Mouse (Mus musculus) heart, adult 2 months (tissue): ENCODE data around the gene Olfr523. TPM values are rescaled to one million over a fixed set of nuclear protein-coding genes. Genes with fewer than 3 reads are reported as not detected.

Experiments
- DNase-seq, 2 experiments: peaks; one replicate each; pipeline ENCODE4 v3.0.0; 2021
- H3K27ac ChIP-seq: fragments of 200-600 bp; 2 replicates; pipeline ENCODE4 v1.8.1; 2022
- H3K27me3 ChIP-seq: fragments of 200-500 bp; 2 replicates; pipeline ENCODE4 v1.6.1; 2012; ENCODE audit warnings: mild to moderate bottlenecking, low read length, inconsistent platforms, mixed read lengths; ENCODE audit not compliant: control insufficient read depth, insufficient read depth
- H3K36me3 ChIP-seq: fragments of 200-500 bp; 2 replicates; pipeline ENCODE4 v1.6.1; 2012; ENCODE audit warnings: low read length, inconsistent platforms; ENCODE audit not compliant: control insufficient read depth, insufficient read depth
- H3K4me1 ChIP-seq: fragments of 200-500 bp; 2 replicates; pipeline ENCODE4 v1.6.1; 2011; ENCODE audit warnings: low read length; ENCODE audit not compliant: control insufficient read depth, insufficient read depth
- H3K4me3 ChIP-seq: fragments of 200-600 bp; 2 replicates; pipeline ENCODE4 v1.8.1; 2022
- H3K79me2 ChIP-seq: fragments of 200-500 bp; replicated peaks from 2 replicates; pipeline ENCODE4 v1.6.1; 2012; ENCODE audit warnings: mild to moderate bottlenecking, inconsistent platforms, low read length, moderate library complexity, mixed read lengths; ENCODE audit not compliant: control insufficient read depth, insufficient read depth
- H3K9ac ChIP-seq: fragments of 200-500 bp; 2 replicates; pipeline ENCODE4 v1.6.1; 2012; ENCODE audit warnings: low read depth, mild to moderate bottlenecking, control low read depth, inconsistent platforms, low read length, mixed read lengths
- CTCF ChIP-seq: fragments of 200-600 bp; IDR thresholded peaks from 2 replicates; pipeline ENCODE4 v1.8.1; 2022; ENCODE audit warnings: antibody characterized with exemption, mild to moderate bottlenecking, moderate library complexity
- EP300 ChIP-seq: fragments of 200-500 bp; IDR thresholded peaks from 2 replicates; pipeline ENCODE4 v1.6.1; 2011; ENCODE audit warnings: low read depth, low read length, control low read depth; ENCODE audit not compliant: insufficient read depth
- POLR2A ChIP-seq: fragments of 200-500 bp; IDR thresholded peaks from 2 replicates; pipeline ENCODE4 v1.6.1; 2011; ENCODE audit warnings: mild to moderate bottlenecking, low read depth, low read length, control low read depth; ENCODE audit not compliant: insufficient read depth
- WGBS: fragments of 180-500 bp; shearing (Covaris S2); methylation state at CpG from one replicate; pipeline ENCODE4 v1.1.7; 2018; 5-methylcytosine and 5-hydroxymethylcytosine counted together
- intact Hi-C: fragments of 180-260 bp; cut with DNase I; formaldehyde crosslinking; loops from one replicate; pipeline ENCODE4 v1.15.1; 2025
- polyA plus RNA-seq: library from polyadenylated mRNA; depleted of rRNA; stranded (reverse); fragments of >200 nt; gene quantifications from 2 replicates; pipeline ENCODE4 v1.2.3, GENCODE M21; 2012
- total RNA-seq, 2 experiments: library from RNA; stranded (reverse); gene quantifications; 2 replicates each; pipeline ENCODE4 v1.2.3; 2021

Gene Olfr523
- total and polyA plus RNA-seq, 3 experiments = not detected

DNA sequence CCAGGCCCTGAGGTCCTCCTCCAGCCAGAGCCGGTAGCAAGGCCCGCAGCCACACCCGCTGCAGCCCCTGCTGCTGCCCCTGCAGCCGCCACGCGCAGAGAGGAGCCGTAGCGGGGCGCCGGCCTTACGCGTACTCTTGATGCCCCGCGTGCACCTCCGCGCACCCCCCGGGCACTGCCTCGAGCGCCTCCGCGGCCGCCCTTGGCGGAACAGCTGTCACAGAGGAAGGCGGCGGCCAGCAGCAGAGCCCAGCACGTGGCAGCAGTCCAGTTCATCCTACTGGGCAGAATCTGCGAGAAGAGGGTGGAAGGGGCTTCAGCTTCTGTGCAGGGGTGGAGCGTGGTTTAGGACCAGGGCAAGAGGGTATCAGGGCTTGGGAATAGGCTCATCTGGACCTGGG is 19.6 kb upstream of the Olfr523 start:
- no peaks in the 10 kb centered on the region for H3K4me1 ChIP-seq
- peak overlapping the region; percentile 46; the same call in 1 of the 2 replicates for H3K9ac ChIP-seq
- H3K27me3 ChIP-seq = peaks cover 3% of the 10 kb centered on the region
- no peaks in the 10 kb centered on the region for H3K36me3 ChIP-seq
- H3K79me2 ChIP-seq = no peaks in the 10 kb centered on the region
- H3K4me3 ChIP-seq = 0 out of 2 replicates have a peak overlapping the region, but pooled peaks have one; percentile 12
- intact Hi-C loops = no loop called here
- 6% methylated on average over 28 of the region's 28 CpGs for WGBS
- DNase-seq = peak; percentile 10 to 35
- no peak for TF ChIP-seq CTCF
- TF ChIP-seq EP300 = no peak
- H3K27ac ChIP-seq = no peak overlapping the region

DNA sequence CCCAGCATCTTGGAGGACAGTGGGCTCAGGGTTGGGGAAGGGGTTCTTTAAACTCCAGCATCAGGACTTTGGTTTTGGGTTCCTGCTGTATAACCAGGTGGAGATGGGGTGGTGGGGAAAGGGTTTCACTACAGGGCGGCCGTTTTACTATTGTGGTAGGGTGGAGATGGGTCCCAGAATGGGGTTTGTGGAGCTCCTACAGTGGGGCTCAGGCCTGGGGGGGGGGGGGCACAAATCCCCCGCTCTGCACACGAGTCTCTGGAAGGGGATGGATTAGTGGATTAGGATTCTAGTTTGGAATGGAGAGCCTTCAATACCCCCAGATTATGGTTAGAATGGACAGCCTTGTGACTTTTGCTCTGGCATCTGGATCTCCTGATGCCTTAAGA is 19.2 kb upstream of the Olfr523 start:
- H3K27me3 ChIP-seq = peaks cover 3% of the 10 kb centered on the region
- H3K27ac ChIP-seq = no peak overlapping the region
- H3K79me2 ChIP-seq = no peaks in the 10 kb centered on the region
- H3K9ac ChIP-seq = no peak overlapping the region
- TF ChIP-seq CTCF (no peak), POLR2A (no peak), EP300 (no peak)
- H3K36me3 ChIP-seq = no peaks in the 10 kb centered on the region
- peak overlapping the region; percentile 6; the same call in 1 of the 2 replicates for H3K4me3 ChIP-seq
- no peak for DNase-seq
- intact Hi-C loops = no loop called here
- WGBS = 26% methylated on average over 4 of the region's 4 CpGs
- H3K4me1 ChIP-seq = no peaks in the 10 kb centered on the region

DNA sequence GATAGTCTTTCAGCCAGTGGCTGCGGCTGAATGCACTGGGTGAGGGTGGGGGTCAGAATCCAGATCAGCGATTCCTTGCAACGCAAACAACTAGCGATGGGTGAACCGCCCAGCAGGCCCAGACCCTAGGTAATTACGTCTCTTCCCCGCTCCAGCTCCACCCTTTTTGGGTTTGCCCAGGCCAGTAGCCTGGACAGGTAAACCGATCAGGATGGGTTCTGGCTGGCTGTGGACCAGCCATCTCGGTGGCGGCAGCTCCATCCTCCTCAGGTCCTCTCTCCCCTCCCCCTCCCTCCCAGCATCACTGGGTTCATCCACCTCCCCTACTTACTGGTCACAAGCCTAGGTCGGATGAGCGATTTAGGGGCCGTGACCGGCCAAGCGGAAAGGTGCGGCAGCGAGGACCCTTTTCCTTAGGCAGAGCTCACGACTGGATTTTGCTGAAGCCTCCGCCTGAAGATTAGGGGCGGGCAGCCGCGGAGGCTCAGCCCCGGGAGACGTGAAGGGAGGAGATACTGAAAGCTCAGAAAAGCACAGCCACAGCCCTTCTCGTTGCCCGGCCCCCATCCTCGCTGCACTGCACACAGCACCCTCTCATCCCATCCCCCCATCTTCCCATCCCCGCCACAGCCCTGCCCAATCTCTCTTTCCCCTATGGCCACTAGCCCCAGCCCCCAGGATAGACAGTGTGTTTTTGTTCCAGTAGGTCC is 18.6 kb upstream of the Olfr523 start, which contains the start of gene Sprn:
Gene Sprn (minus strand): TSS at position 660 of the 710 bp plus-strand sequence.
- Histone ChIP-seq H3K4me3 (peak within 1 kb of the TSS; percentile 6; the same call in 1 of the 2 replicates), H3K27me3 (peaks cover 3% of the 10 kb centered on the region), H3K27ac (no peak within 1 kb of the TSS), H3K4me1 (no peaks in the 10 kb centered on the region), H3K36me3 (no peaks in the 10 kb centered on the region), H3K79me2 (no peaks in the 10 kb centered on the region), H3K9ac (no peak within 1 kb of the TSS)
- no peak for TF ChIP-seq EP300
- no peak for TF ChIP-seq CTCF
- TF ChIP-seq POLR2A = no peak
- no peak for DNase-seq
- intact Hi-C loops = no loop called here
- WGBS = 6% methylated on average over 27 of the region's 28 CpGs

DNA sequence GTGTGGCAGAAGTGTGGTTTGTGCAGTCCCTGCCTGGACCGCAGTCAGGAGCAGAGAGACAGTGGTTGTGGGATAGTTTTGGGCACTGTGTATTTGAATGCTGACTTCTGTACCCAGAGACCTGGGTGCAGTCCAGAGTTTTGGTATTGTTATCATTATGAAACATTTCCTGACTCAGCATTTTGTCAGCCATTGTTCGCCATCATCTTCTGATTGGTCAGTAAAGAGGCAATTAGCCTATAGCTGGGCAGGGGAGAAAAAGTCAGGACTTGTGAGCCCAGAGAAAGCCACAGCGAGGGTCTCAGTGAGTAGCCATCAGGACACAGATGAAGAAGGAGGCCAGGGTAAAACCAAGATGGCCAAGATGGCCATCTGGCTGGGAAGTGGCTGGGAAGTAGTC is 12.7 kb upstream of the Olfr523 start:
- 78% methylated on average over 3 of the region's 3 CpGs for WGBS
- DNase-seq = no peak
- Histone ChIP-seq H3K36me3 (no peaks in the 10 kb centered on the region), H3K27me3 (no peaks in the 10 kb centered on the region; the same call in 1 of the 2 replicates), H3K4me1 (no peaks in the 10 kb centered on the region), H3K9ac (no peak overlapping the region), H3K27ac (no peak overlapping the region), H3K4me3 (no peak overlapping the region), H3K79me2 (no peaks in the 10 kb centered on the region)
- intact Hi-C loops = no loop called here
- no peak for TF ChIP-seq POLR2A
- no peak for TF ChIP-seq CTCF
- TF ChIP-seq EP300 = no peak

DNA sequence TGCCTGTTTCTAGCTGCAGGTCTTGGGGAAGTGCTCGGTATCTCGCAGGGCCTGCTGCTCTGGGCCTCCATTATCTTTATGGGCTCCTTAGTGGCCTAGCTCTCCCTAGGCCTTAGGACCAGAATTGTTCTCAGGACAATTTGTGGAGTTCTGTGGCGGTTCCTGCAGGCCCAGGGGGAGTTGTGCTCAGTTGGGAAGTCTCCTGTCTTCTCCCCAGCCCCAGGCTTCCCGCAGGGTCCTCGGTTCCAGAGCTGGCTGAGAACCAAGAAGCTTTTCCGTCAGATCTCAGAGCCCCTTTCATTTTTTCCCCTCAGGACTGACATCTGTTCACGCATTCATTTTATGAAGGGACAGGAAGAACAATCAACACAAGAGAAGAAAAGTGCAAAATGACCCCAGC is 8.4 kb upstream of the Olfr523 start, which contains the start of gene Olfr522:
Gene Olfr522 (minus strand): TSS at position 101 of the 400 bp plus-strand sequence.
- Histone ChIP-seq H3K36me3 (no peaks in the 10 kb centered on the region), H3K9ac (no peak within 1 kb of the TSS), H3K27me3 (no peaks in the 10 kb centered on the region), H3K4me3 (no peak within 1 kb of the TSS), H3K79me2 (no peaks in the 10 kb centered on the region), H3K27ac (no peak within 1 kb of the TSS), H3K4me1 (no peaks in the 10 kb centered on the region)
- WGBS = 53% methylated on average over 7 of the region's 7 CpGs
- no peak for DNase-seq
- intact Hi-C loops = no loop called here
- TF ChIP-seq POLR2A = no peak
- no peak for TF ChIP-seq CTCF
- no peak for TF ChIP-seq EP300

DNA sequence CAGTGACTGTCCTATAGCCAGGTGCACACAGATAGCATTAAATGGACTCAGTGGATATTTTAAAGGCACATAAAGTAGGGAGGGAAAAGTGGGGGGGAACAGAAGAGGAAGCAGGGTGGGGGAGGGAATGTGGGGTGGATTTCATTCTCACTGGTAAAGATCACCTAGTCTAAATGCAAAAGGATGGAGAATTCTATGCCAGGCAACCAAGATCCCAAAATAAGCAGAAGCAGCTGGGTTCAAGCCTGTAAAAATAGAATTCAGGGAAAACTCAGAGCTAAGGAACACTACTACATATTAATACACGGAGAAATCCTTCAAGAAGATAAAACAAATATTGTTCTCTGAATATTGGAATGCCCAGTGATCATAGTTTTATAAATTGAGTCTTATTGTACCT is 5.1 kb upstream of the Olfr523 start:
- TF ChIP-seq CTCF (no peak), EP300 (no peak), POLR2A (no peak)
- intact Hi-C loops = no loop called here
- Histone ChIP-seq H3K79me2 (no peaks in the 10 kb centered on the region), H3K9ac (no peak overlapping the region), H3K4me3 (no peak overlapping the region), H3K36me3 (no peaks in the 10 kb centered on the region), H3K27me3 (no peaks in the 10 kb centered on the region), H3K27ac (no peak overlapping the region), H3K4me1 (no peaks in the 10 kb centered on the region)
- DNase-seq = no peak
- WGBS = 53% methylated on average over 1 of the region's 1 CpGs
